Mouse (Mus musculus) kidney, adult 18-20 months (tissue): Measurements from ENCODE around the gene Lhfpl3.
A peak's percentile ranks its signal among the peaks of the same experiment; 100 is the strongest.

ENCODE experiments used
- DNase-seq: peaks from one replicate; pipeline ENCODE4 v3.0.0; 2021

The Lhfpl3 gene

GRCm38 (mm10) chr5:22943306-22943705, 197.4 kb downstream of the Lhfpl3 start:
- no peak for DNase-seq

- peak; percentile 4 for DNase-seq
Observed at GRCm38 (mm10) chr5:22963300-22963699, 217.4 kb downstream of the Lhfpl3 start.

- no peak for DNase-seq
Observed at GRCm38 (mm10) chr5:22986771-22987170, 240.9 kb downstream of the Lhfpl3 start.

GRCm38 (mm10) chr5:22999811-23000210, 254.0 kb downstream of the Lhfpl3 start:
- DNase-seq, result no peak

- no peak for DNase-seq
Observed at GRCm38 (mm10) chr5:23003123-23003797, 257.4 kb downstream of the Lhfpl3 start.

- DNase-seq, result no peak
Observed at GRCm38 (mm10) chr5:23006207-23006606, 260.3 kb downstream of the Lhfpl3 start.

GRCm38 (mm10) chr5:23010460-23010859, 264.6 kb downstream of the Lhfpl3 start:
- DNase-seq, result no peak

- no peak for DNase-seq
Observed at GRCm38 (mm10) chr5:23013997-23014396, 268.1 kb downstream of the Lhfpl3 start.

- DNase-seq, result no peak
Observed at GRCm38 (mm10) chr5:23015587-23016335, 269.9 kb downstream of the Lhfpl3 start.

- no peak for DNase-seq
Observed at GRCm38 (mm10) chr5:23034944-23035726, 289.3 kb downstream of the Lhfpl3 start.

- no peak for DNase-seq
Observed at GRCm38 (mm10) chr5:23035727-23036029, 289.8 kb downstream of the Lhfpl3 start.

GRCm38 (mm10) chr5:23040429-23040828, 294.6 kb downstream of the Lhfpl3 start:
- no peak for DNase-seq

GRCm38 (mm10) chr5:23042862-23043261, 297.0 kb downstream of the Lhfpl3 start:
- DNase-seq, result no peak

- no peak for DNase-seq
Observed at GRCm38 (mm10) chr5:23049083-23049663, 303.3 kb downstream of the Lhfpl3 start.

- no peak for DNase-seq
Observed at GRCm38 (mm10) chr5:23051458-23051857, 305.6 kb downstream of the Lhfpl3 start.

- DNase-seq, result no peak
Observed at GRCm38 (mm10) chr5:23094894-23095293, 349.0 kb downstream of the Lhfpl3 start.

- DNase-seq, result no peak
Observed at GRCm38 (mm10) chr5:23106536-23106935, 360.7 kb downstream of the Lhfpl3 start.

GRCm38 (mm10) chr5:23111307-23111706, 365.4 kb downstream of the Lhfpl3 start:
- no peak for DNase-seq

GRCm38 (mm10) chr5:23114249-23114648, 368.4 kb downstream of the Lhfpl3 start:
- no peak for DNase-seq

GRCm38 (mm10) chr5:23126851-23127250, 381.0 kb downstream of the Lhfpl3 start:
- DNase-seq, result no peak

GRCm38 (mm10) chr5:23140183-23140921, 394.5 kb downstream of the Lhfpl3 start:
- DNase-seq, result no peak

- no peak for DNase-seq
Observed at GRCm38 (mm10) chr5:23153210-23153609, 407.4 kb downstream of the Lhfpl3 start.

GRCm38 (mm10) chr5:23154439-23154838, 408.6 kb downstream of the Lhfpl3 start:
- no peak for DNase-seq
